Mouse (Mus musculus) embryonic facial prominence, embryonic 14.5 days (tissue): ENCODE results near the gene Lsp1. TPM values are rescaled to one million over a fixed set of nuclear protein-coding genes. Genes with fewer than 3 reads are reported as not detected.

Experiments used
- ATAC-seq: fragments of 200-750 bp; cut with Nextera tagmentation; 2 replicates; pipeline ENCODE4 v1.8.0; 2017; ENCODE audit warnings: low read depth, moderate number of reproducible peaks, moderate TSS enrichment
- DNase-seq: peaks from one replicate; pipeline ENCODE4 v3.0.0-alpha.2; 2015; ENCODE audit warnings: low spot score
- H3K27ac ChIP-seq: fragments of 300-500 bp; sonication (generic); replicated peaks from 2 replicates; pipeline ENCODE4 v1.5.1; 2014; ENCODE audit warnings: low read depth, mild to moderate bottlenecking, low read length, moderate library complexity
- H3K27me3 ChIP-seq: fragments of 300-500 bp; sonication (generic); replicated peaks from 2 replicates; pipeline ENCODE4 v1.6.1; 2014; ENCODE audit warnings: low read length; ENCODE audit not compliant: control insufficient read depth, insufficient read depth
- H3K36me3 ChIP-seq: fragments of 300-500 bp; sonication (generic); 2 replicates; pipeline ENCODE4 v1.6.1; 2014; ENCODE audit warnings: low read length, mixed read lengths; ENCODE audit not compliant: control insufficient read depth, insufficient read depth
- H3K4me1 ChIP-seq: fragments of 300-500 bp; sonication (generic); 2 replicates; pipeline ENCODE4 v1.6.1; 2014; ENCODE audit warnings: antibody characterized with exemption, low read length; ENCODE audit not compliant: control insufficient read depth, insufficient read depth
- H3K4me2 ChIP-seq: fragments of 300-500 bp; sonication (generic); 2 replicates; pipeline ENCODE4 v1.6.1; 2014; ENCODE audit warnings: low read depth, mild to moderate bottlenecking, low read length, moderate library complexity, mixed read lengths
- H3K4me3 ChIP-seq: fragments of 300-500 bp; sonication (generic); 2 replicates; pipeline ENCODE4 v1.5.1; 2014; ENCODE audit warnings: low read depth, mild to moderate bottlenecking, low read length
- H3K9ac ChIP-seq: fragments of 300-500 bp; sonication (generic); 2 replicates; pipeline ENCODE4 v1.6.1; 2014; ENCODE audit warnings: low read depth, mild to moderate bottlenecking, low read length, moderate library complexity, mixed read lengths
- H3K9me3 ChIP-seq: fragments of 300-500 bp; sonication (generic); 2 replicates; pipeline ENCODE4 v1.6.1; 2016; ENCODE audit warnings: low read length; ENCODE audit not compliant: control insufficient read depth
- WGBS: fragments of 180-500 bp; shearing (Covaris S2); extraction: QIAGEN DNeasy Blood & Tissue Kit; methylation state at CpG from one replicate; pipeline ENCODE4 v1.1.7; 2014; 5-methylcytosine and 5-hydroxymethylcytosine counted together
- polyA plus RNA-seq: library from polyadenylated mRNA; unstranded; fragments of >200 nt; fragmentation: Nextera tagmentation; extraction: Ambion mirVana; gene quantifications from 2 replicates; pipeline ENCODE4 v1.2.1, GENCODE M21; 2014

The Lsp1 gene
- polyA plus RNA-seq, 1 experiment from 2014 or later = 42.6 TPM

DNA sequence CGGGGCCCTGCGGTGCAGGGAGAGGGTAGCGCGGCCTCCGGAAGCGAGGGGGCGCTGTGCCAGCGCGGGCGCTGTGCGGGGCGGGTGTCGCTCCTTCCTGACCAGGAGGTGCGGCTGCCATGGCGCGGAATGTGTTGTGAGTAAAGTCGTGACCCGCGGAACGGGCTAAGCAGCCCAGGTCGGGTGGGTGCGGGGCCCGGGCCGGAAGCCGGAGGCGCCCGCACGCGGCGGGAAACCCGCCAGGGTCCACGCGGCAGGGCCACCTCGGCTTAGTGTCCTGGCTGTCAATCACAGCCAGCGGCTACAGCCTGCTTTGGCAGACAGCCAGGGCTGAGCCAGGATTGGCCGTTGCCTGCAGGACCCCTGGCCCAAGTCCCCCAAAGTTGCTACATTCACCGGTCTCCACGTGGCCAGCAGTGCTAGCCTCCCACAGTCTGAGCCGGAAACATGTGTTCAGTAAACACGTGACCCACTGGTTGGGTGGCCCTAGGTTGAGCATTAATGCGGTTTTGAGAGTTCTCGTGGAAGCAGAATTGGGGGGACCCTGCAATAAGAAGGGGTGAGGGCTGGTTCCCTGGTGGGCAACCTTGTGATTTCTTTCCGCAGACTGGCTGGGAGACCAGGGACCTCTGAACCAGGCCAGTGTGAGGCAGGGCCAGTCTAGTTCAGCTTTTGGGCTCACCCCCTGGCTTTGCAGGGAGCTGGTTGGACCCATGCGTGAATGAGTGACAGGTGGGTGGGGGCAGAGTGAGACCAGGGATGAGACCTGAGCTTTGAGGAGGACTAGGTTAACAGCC, 72.6 kb downstream of the Lsp1 start:
- Histone ChIP-seq H3K9me3 (no peaks in the 10 kb centered on the region), H3K36me3 (0 out of 2 replicates have a peak, but pooled peaks cover 5% of the 10 kb centered on the region), H3K4me2 (peak overlapping the region; percentile 79), H3K4me1 (peaks cover 43% of the 10 kb centered on the region), H3K27me3 (no peaks in the 10 kb centered on the region), H3K9ac (peak overlapping the region; percentile 90), H3K4me3 (peak overlapping the region; percentile 61), H3K27ac (peak overlapping the region; percentile 96)
- peak; percentile 88 for DNase-seq
- 3% methylated on average over 16 of the region's 44 CpGs for WGBS
- peak; percentile 87 for ATAC-seq

DNA sequence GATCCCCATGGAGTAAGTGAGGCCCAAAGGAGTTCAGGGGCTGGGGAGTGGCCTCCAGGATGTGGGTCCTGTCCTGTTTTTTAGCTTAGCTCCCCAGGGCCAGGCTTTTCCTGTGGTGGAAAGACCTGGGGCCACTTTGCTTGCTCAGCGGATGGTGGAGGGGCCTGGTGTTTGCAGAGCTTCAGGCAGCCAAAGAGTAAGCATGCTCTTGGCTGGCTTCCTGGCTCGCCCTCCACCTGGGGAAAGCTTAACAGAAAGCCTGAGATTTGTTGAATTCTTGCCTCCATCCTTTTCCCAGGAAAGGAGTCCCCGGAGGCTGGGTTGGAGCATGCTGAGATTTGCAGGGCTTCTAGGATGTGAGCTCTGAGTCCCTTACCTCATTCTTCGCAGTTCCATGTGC, 74.5 kb downstream of the Lsp1 start:
- no peaks in the 10 kb centered on the region for H3K9me3 ChIP-seq
- H3K4me2 ChIP-seq = no peak overlapping the region
- no peak overlapping the region for H3K9ac ChIP-seq
- no peak overlapping the region for H3K4me3 ChIP-seq
- 0 out of 2 replicates have a peak, but pooled peaks cover 5% of the 10 kb centered on the region for H3K36me3 ChIP-seq
- no peaks in the 10 kb centered on the region for H3K27me3 ChIP-seq
- 60% methylated on average over 4 of the region's 4 CpGs for WGBS
- peak; percentile 88 for DNase-seq
- no peak for ATAC-seq
- peak overlapping the region; percentile 96 for H3K27ac ChIP-seq
- peaks cover 45% of the 10 kb centered on the region for H3K4me1 ChIP-seq

DNA sequence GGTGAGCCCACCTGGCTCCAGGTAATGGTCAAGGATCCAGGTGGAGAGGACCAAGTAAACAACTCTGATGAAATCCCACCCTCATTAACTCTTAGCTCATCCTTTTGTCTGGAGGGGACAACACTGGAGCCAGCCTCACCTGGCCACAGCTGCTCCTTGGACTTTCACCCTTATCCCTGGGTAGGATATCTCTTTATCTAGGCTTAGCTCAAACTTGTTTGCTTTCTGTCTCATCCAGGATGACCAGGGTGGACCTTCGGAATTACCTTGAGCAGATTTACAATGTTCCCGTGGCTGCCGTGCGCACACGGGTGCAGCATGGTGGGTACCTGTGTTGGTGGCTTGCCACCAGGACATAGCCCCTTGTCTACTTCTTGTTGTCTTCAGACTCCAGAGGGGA, 75.2 kb downstream of the Lsp1 start:
- Histone ChIP-seq H3K4me3 (no peak overlapping the region), H3K36me3 (peaks cover 8% of the 10 kb centered on the region; the same call in 1 of the 2 replicates), H3K9ac (no peak overlapping the region), H3K4me1 (peaks cover 45% of the 10 kb centered on the region), H3K27me3 (no peaks in the 10 kb centered on the region), H3K27ac (peak overlapping the region; percentile 96), H3K9me3 (no peaks in the 10 kb centered on the region), H3K4me2 (no peak overlapping the region)
- WGBS = 99% methylated on average over 5 of the region's 5 CpGs
- no peak for ATAC-seq
- no peak for DNase-seq

DNA sequence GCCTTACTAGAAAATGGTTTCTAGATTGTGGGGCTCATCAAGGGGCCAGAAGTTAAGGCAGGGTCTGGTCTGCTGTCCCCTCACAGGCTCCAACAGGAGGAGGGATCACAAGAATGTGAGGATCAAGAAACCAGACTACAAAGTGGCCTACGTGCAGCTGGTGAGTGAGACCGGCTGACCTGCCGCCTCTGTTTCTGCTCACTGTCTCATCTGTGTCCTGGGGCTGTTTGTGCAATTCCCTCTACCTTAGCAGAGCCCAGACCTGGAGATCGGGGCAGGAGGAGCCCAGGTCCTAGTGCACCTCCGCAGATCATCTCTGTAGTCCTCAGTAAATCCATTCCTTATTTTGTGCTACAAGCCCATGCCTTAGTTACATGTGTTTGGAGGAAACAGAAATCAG, 76.6 kb downstream of the Lsp1 start:
- H3K27me3 ChIP-seq = no peaks in the 10 kb centered on the region
- peaks cover 17% of the 10 kb centered on the region for H3K36me3 ChIP-seq
- H3K4me1 ChIP-seq = peaks cover 40% of the 10 kb centered on the region
- 43% methylated on average over 5 of the region's 5 CpGs for WGBS
- H3K4me3 ChIP-seq = no peak overlapping the region
- no peak for DNase-seq
- no peak overlapping the region for H3K9ac ChIP-seq
- no peak for ATAC-seq
- H3K27ac ChIP-seq = peak overlapping the region; percentile 95
- no peaks in the 10 kb centered on the region for H3K9me3 ChIP-seq
- H3K4me2 ChIP-seq = no peak overlapping the region

DNA sequence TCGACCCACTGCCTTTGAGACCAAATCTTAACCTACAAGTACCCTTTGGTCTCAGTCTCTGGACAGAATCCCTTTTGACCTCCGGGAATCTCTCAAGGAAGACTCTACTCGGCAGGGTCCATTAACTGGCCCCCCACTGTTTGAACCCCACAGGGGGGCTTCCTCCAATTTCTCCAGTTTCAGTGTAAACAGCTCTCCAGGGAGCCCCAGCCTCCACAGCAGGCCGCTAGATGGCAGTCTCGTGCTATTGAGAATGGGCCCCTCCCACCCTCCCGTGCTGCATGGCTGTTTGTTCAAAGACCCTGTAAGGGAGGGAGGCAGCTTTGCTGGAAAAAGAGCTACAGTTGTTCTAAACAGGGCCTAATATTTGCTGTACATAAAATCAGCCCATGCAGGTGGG, 77.3 kb downstream of the Lsp1 start:
- H3K9me3 ChIP-seq = no peaks in the 10 kb centered on the region
- H3K36me3 ChIP-seq = peaks cover 17% of the 10 kb centered on the region
- WGBS = 5% methylated on average over 6 of the region's 6 CpGs
- no peak overlapping the region for H3K4me3 ChIP-seq
- ATAC-seq (peak; percentile 79), DNase-seq (peak; percentile 92)
- peak overlapping the region; percentile 52; the same call in 1 of the 2 replicates for H3K9ac ChIP-seq
- H3K27me3 ChIP-seq = no peaks in the 10 kb centered on the region
- peak overlapping the region; percentile 95 for H3K27ac ChIP-seq
- H3K4me2 ChIP-seq = peak overlapping the region; percentile 23
- peaks cover 41% of the 10 kb centered on the region for H3K4me1 ChIP-seq

DNA sequence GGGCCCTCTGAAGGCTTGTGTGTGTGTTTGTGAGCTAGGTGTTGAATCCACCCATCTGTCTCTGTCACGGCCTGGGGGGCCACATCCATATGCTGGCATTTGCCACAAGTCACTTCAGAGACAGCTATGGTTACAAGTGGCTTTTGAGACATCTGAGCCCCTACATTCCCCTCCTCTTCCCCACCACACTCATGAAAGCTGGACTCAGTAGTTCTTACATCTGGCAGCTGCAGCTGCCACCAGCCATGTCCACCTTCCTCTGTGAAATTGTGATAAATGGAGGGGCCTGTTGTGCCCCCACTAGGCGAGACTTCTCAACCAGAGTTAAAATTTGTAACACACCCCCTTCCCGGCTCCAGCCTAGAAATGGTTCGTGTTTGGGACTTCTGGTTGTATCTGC, 77.7 kb downstream of the Lsp1 start:
- DNase-seq (no peak), ATAC-seq (peak; percentile 16; the same call in 1 of the 2 replicates)
- Histone ChIP-seq H3K4me3 (no peak overlapping the region), H3K4me2 (peak overlapping the region; percentile 23), H3K27ac (peak overlapping the region; percentile 95), H3K27me3 (no peaks in the 10 kb centered on the region), H3K9ac (peak overlapping the region; percentile 52; the same call in 1 of the 2 replicates), H3K9me3 (no peaks in the 10 kb centered on the region), H3K4me1 (peaks cover 45% of the 10 kb centered on the region), H3K36me3 (peaks cover 17% of the 10 kb centered on the region)
- WGBS = 17% methylated on average over 4 of the region's 4 CpGs

DNA sequence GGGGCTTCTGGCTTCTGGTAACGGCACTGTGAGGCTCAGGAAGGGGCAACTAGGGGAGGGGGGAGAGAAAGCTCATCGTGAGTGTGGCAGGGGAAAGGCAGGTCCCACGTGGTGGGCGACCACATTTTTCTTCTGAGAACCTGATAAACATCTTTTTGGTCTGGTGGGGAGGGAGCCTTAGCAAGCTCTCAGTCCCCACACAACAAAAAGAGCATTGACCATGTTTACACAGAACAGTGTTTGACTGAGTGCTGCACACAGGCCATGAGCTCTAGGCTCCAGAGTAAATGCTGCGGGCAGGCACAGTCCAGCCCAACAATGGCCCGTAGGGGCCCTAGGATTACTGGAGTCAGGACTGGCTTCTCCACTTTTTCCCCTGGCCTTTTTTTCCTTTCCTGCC, 78.2 kb downstream of the Lsp1 start:
- no peaks in the 10 kb centered on the region for H3K9me3 ChIP-seq
- peaks cover 17% of the 10 kb centered on the region for H3K36me3 ChIP-seq
- peak overlapping the region; percentile 23 for H3K4me2 ChIP-seq
- H3K27me3 ChIP-seq = no peaks in the 10 kb centered on the region
- peaks cover 48% of the 10 kb centered on the region for H3K4me1 ChIP-seq
- DNase-seq (peak; percentile 49), ATAC-seq (no peak)
- H3K9ac ChIP-seq = peak overlapping the region; percentile 52
- WGBS = 17% methylated on average over 6 of the region's 6 CpGs
- peak overlapping the region; percentile 95 for H3K27ac ChIP-seq
- H3K4me3 ChIP-seq = no peak overlapping the region

DNA sequence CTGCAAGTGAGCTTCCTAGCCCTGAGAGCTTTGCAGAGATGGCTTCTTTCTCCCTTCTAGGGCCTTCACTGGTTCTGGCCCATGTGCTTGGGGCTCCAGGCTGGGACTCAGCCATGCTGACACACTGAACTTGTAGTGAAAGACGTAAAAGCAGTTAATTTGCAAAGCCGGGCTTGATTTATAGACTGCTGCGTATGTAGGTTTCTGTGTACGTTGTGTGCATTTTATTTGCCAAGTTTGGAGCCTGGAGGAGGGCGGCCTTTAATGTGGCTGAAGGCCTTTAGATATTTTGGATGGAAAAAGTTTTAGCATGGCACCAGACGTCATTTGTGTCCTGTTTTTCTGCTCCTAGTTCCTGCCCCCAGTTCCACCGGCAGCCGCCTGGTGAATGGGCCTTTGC, 79.2 kb downstream of the Lsp1 start:
- Histone ChIP-seq H3K27me3 (no peaks in the 10 kb centered on the region), H3K36me3 (peaks cover 17% of the 10 kb centered on the region), H3K9ac (no peak overlapping the region), H3K4me3 (no peak overlapping the region), H3K4me2 (no peak overlapping the region), H3K4me1 (peaks cover 37% of the 10 kb centered on the region), H3K27ac (peak overlapping the region; percentile 95), H3K9me3 (no peaks in the 10 kb centered on the region)
- ATAC-seq (no peak), DNase-seq (no peak)
- WGBS = 58% methylated on average over 8 of the region's 8 CpGs
